Mouse (Mus musculus): ENCODE data around the gene Tnrc6c. TPM values are rescaled to one million over a fixed set of nuclear protein-coding genes. Genes with fewer than 3 reads are reported as not detected.

Tnrc6c gene
- polyA plus RNA-seq, 1 experiment from 2014 or later, result 14.1 TPM

DNA sequence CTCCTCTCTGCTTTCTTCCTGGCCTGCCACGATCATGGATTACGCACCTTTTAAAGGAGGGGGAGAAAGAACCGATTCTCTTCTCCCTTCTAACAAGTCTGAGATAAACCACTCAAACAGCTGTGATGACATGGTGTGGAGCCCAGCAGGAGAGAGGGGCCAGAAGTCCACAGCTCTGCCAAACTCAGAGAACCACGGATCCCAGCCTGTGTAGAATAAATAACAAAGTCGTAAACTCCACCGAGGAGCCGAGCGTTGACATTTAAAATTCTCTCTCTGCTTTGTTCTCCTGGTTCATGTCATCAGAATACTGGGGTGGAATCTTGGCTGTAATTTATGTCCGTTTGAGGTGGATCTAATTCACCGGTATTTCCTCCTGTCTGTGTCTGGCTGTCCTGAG, 34.5 kb upstream of the Tnrc6c start:
- Histone ChIP-seq H3K4me3 (no peak overlapping the region), H3K27me3 (ENCODE audit: low read depth, poor library complexity, severe bottlenecking) (peaks cover 54% of the 10 kb centered on the region), H3K9me3 (replicated peaks) (no peaks in the 10 kb centered on the region), H3K27ac (0 out of 2 replicates have a peak overlapping the region, but pooled peaks have one; percentile 21), H3K36me3 (no peaks in the 10 kb centered on the region), H3K4me1 (peaks cover 48% of the 10 kb centered on the region)
- DNase-seq (ENCODE audit: low spot score), result no peak
- 25% methylated on average over 10 of the region's 10 CpGs for WGBS

DNA sequence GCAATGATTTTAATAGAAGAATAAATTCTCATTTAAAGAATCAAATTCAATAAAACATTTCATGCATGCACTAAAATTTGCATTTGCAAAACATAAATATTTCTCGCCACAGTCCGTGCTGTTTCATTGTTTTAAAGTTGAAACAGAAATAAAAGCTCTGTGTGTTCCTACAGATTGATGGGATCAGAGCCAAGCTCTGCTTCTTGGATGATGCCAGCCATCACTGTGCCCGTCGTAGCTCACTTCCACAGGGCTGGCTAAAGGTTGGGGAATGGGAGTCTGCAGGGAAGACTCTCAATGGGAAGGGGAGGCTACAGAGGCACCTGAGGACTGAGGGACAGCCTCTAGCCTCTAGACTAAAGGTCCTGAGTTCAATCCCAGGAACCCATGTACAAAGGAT, 28.9 kb upstream of the Tnrc6c start:
- 89% methylated on average over 4 of the region's 4 CpGs for WGBS
- Histone ChIP-seq H3K4me1 (peaks cover 27% of the 10 kb centered on the region), H3K27ac (no peak overlapping the region), H3K36me3 (no peaks in the 10 kb centered on the region), H3K4me3 (no peak overlapping the region), H3K27me3 (ENCODE audit: low read depth, poor library complexity, severe bottlenecking) (peaks cover 50% of the 10 kb centered on the region), H3K9me3 (replicated peaks) (no peaks in the 10 kb centered on the region)
- no peak for DNase-seq (ENCODE audit: low spot score)

DNA sequence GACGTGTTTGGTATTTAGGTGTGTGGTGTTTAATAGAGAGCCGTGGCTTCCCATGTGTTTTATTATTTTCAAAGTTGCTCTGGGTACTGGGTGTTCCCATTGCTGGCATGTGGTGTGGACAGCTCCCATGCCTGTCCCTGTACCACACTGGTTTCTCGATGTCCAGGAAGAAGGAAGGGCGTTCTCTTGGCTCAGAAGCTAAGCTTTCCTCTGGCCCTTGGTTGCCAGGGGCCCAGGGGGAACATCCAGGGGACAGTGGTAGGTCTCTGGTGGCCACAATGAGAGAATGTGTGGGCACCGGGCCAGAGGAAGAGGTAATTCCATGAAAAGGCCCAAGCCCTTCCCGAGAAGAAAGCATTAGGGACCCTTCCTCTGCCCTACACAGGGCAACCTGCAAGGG, 27.5 kb upstream of the Tnrc6c start:
- H3K4me1 ChIP-seq, result peaks cover 24% of the 10 kb centered on the region
- H3K36me3 ChIP-seq, result no peaks in the 10 kb centered on the region
- H3K27me3 ChIP-seq (ENCODE audit: low read depth, poor library complexity, severe bottlenecking), result peaks cover 51% of the 10 kb centered on the region
- DNase-seq (ENCODE audit: low spot score), result no peak
- no peaks in the 10 kb centered on the region for H3K9me3 ChIP-seq (replicated peaks)
- WGBS, result 68% methylated on average over 6 of the region's 6 CpGs
- H3K27ac ChIP-seq, result no peak overlapping the region
- H3K4me3 ChIP-seq, result no peak overlapping the region

DNA sequence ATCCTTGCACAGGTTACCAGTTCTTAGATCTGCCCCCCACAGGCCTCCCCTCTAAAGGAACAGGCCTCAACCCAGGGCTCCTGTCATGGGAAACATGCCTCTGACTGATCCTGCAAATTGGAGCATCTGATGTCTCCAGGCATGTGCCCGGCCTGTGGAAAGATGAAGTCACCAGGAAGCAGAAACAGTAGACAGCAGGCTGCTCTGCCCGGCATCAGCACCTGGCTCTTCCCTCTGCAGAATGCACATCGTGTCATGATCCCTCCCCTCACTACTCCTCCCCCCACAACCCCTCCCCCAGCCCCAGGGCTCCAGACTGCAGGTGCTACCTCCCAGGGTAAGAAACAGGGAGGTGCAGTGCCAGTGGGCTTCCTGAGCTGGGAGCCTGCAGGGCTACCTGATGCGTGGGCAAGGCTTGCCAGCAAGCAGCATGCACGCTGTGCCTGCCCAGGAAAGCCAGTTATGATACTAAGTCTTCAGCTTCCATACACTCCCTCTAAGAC, 27.0 kb upstream of the Tnrc6c start:
- Histone ChIP-seq H3K27me3 (ENCODE audit: low read depth, poor library complexity, severe bottlenecking) (peaks cover 51% of the 10 kb centered on the region), H3K27ac (no peak overlapping the region), H3K4me1 (peaks cover 24% of the 10 kb centered on the region), H3K36me3 (no peaks in the 10 kb centered on the region), H3K4me3 (no peak overlapping the region), H3K9me3 (replicated peaks) (no peaks in the 10 kb centered on the region)
- no peak for DNase-seq (ENCODE audit: low spot score)
- WGBS, result 14% methylated on average over 5 of the region's 5 CpGs

DNA sequence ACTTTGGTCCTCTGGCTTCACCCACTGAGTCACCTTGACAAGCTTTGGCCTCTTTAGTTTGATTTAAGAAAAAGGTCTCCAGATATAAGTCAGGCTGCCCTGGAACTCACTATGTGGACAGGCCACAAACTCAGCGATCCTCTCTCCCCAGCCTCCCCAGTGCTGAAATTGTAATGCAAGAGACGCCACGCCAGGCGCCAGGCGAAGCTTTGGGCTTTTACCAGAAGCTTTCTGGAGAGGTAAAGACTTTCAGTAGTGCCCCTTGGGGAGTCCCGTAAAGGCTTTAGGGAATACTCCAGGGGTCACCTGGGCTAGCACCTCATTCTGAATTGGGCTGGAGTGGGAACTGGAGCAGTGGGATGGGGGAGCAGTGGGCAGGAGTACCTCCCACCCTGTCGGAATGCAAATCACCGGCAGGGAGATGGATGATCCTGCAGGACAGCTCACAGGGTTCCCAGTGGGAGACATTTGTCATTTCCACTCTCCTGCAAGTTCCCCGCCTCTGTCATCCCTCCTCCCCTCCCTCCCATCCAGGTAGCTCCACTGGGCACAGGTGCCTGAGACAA, 26.3 kb upstream of the Tnrc6c start:
- H3K36me3 ChIP-seq, result no peaks in the 10 kb centered on the region
- H3K4me1 ChIP-seq, result peaks cover 24% of the 10 kb centered on the region
- no peaks in the 10 kb centered on the region for H3K9me3 ChIP-seq (replicated peaks)
- H3K4me3 ChIP-seq, result peak overlapping the region; percentile 15; the same call in 1 of the 2 replicates
- peaks cover 51% of the 10 kb centered on the region for H3K27me3 ChIP-seq (ENCODE audit: low read depth, poor library complexity, severe bottlenecking)
- 11% methylated on average over 9 of the region's 9 CpGs for WGBS
- DNase-seq (ENCODE audit: low spot score), result no peak
- peak overlapping the region; percentile 54 for H3K27ac ChIP-seq

DNA sequence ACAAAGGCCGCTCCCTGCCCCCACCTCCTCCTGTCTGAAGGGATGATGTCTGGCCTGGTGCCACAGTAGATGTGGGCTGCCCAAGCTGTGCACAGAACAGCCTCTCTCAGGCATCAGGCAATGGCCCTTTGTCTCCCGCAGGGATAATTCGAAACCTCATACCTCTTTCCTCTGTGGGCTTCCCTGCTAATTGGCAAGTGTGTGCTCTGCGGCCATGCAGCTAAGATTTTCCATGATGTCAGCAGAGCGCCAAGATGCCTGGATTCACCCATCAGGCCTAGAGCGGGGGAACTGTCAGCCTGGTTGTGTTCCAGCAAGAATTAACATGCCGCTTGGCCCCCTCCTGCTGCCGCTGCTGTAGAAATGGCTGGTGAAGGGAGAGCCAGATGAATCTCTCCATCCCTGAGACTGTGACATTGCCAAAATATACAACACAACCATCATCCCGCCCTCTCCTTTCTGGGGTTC, 25.7 kb upstream of the Tnrc6c start:
- WGBS, result 9% methylated on average over 9 of the region's 9 CpGs
- no peaks in the 10 kb centered on the region for H3K36me3 ChIP-seq
- peaks cover 54% of the 10 kb centered on the region for H3K27me3 ChIP-seq (ENCODE audit: low read depth, poor library complexity, severe bottlenecking)
- peaks cover 24% of the 10 kb centered on the region for H3K4me1 ChIP-seq
- peak overlapping the region; percentile 54 for H3K27ac ChIP-seq
- H3K4me3 ChIP-seq, result peak overlapping the region; percentile 15; the same call in 1 of the 2 replicates
- H3K9me3 ChIP-seq (replicated peaks), result no peaks in the 10 kb centered on the region
- DNase-seq (ENCODE audit: low spot score), result peak; percentile 50

DNA sequence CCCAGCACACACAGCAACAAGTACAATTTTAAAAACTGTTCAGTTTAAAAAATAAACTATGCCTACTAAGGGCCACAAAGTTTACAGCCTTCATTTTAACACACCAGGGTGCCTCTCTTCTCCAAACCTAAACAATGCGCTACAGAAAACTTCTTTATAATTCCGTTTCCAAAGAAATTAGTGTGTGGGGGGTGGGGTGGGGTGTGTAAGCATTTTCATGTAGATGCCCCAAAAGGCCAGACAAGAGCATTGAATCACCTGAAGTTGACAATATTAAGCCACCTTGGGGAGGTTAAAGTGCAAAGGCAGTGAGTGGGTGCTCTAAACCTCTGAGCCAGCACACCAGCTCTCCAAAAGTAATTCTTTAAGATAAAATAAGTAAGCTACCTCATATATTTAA, 24.2 kb upstream of the Tnrc6c start:
- H3K27me3 ChIP-seq (ENCODE audit: low read depth, poor library complexity, severe bottlenecking), result peaks cover 54% of the 10 kb centered on the region

DNA sequence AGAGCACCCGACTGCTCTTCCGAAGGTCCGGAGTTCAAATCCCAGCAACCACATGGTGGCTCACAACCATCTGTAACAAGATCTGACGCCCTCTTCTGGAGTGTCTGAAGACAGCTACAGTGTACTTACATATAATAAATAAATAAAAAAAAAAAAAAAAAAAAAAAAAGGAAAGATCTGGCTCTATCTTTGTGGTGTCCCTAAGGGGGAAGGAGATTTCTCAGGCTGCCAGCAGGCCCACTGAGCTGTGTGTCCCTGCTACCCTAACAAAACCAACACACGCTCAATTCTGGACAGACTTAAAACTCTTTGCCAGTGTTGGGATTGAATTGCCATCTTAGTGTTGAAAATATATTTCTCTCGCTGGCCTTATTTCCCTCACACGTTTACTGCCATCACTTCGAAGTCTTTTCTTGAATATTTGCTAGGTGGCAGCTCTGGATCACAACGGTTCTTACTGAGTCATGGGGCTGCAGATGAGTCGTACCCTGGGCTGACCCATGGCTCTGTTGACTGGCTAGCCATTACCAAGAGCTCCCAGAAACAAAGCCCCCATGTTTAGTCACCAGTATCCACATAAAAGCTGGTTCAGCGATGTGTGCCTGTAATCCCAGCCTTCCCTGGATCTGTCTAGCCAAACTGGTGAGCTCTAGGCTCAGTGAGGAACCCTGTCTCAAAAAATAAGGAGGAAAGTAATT, 23.1 kb upstream of the Tnrc6c start:
- Histone ChIP-seq H3K4me1 (peaks cover 26% of the 10 kb centered on the region), H3K36me3 (no peaks in the 10 kb centered on the region), H3K27me3 (ENCODE audit: low read depth, poor library complexity, severe bottlenecking) (peaks cover 46% of the 10 kb centered on the region), H3K9me3 (replicated peaks) (no peaks in the 10 kb centered on the region), H3K27ac (no peak overlapping the region), H3K4me3 (no peak overlapping the region)
- DNase-seq (ENCODE audit: low spot score), result no peak
- 92% methylated on average over 10 of the region's 11 CpGs for WGBS

More for the DNA sequence above, 24.2 kb upstream of the Tnrc6c start:
- Histone ChIP-seq H3K27ac (no peak overlapping the region), H3K4me1 (peaks cover 24% of the 10 kb centered on the region), H3K9me3 (replicated peaks) (no peaks in the 10 kb centered on the region), H3K4me3 (no peak overlapping the region), H3K36me3 (no peaks in the 10 kb centered on the region)
- WGBS, result 79% methylated on average over 2 of the region's 2 CpGs
- DNase-seq (ENCODE audit: low spot score), result no peak

DNA sequence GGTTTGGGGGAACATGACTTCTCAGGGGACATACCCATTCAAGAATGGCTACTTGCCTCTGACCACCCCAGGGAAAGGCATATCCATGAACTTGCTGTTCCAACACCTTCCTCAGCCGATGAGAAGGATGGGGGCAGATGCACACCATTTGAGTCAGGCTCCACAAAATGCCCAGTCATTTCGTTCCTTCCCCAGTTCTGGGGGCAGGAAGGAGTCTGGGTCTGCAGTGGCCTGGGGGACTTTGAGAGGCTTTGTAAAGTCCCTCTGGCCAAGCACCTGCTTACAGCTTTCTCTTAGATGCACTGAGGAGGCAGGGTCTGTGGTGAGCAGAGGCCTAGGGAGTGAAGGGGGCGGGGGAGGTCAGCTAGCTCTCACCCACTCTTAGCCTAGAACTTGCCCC, 20.8 kb upstream of the Tnrc6c start:
- Histone ChIP-seq H3K9me3 (replicated peaks) (no peaks in the 10 kb centered on the region), H3K36me3 (no peaks in the 10 kb centered on the region), H3K27me3 (ENCODE audit: low read depth, poor library complexity, severe bottlenecking) (peaks cover 24% of the 10 kb centered on the region), H3K4me1 (peaks cover 20% of the 10 kb centered on the region), H3K27ac (no peak overlapping the region), H3K4me3 (no peak overlapping the region)
- 87% methylated on average over 3 of the region's 3 CpGs for WGBS
- DNase-seq (ENCODE audit: low spot score), result no peak

DNA sequence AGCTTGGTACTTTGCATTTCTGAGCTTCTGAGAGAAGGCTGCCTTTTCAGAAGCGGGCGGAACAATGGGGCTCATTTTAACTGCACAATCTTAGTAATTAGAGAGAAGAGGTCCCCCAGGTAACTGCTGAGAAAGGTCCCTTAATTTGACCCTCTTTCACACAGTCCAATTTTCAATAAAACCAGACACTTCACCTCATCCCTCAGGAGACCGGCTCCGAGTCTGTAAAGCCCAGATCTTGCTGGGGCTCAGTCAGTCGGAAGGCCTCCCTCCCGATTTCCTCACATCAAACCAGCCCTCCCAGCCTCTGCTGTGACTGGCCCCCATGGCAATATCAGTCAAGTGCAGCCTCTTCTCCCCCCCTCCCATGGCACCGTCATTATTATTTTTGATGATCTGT, 15.7 kb upstream of the Tnrc6c start:
- no peak overlapping the region for H3K27ac ChIP-seq
- H3K4me1 ChIP-seq, result peaks cover 30% of the 10 kb centered on the region
- WGBS, result 56% methylated on average over 7 of the region's 7 CpGs
- no peaks in the 10 kb centered on the region for H3K36me3 ChIP-seq
- no peaks in the 10 kb centered on the region for H3K9me3 ChIP-seq (replicated peaks)
- H3K27me3 ChIP-seq (ENCODE audit: low read depth, poor library complexity, severe bottlenecking), result peaks cover 3% of the 10 kb centered on the region; the same call in 1 of the 2 replicates
- no peak for DNase-seq (ENCODE audit: low spot score)
- H3K4me3 ChIP-seq, result no peak overlapping the region

DNA sequence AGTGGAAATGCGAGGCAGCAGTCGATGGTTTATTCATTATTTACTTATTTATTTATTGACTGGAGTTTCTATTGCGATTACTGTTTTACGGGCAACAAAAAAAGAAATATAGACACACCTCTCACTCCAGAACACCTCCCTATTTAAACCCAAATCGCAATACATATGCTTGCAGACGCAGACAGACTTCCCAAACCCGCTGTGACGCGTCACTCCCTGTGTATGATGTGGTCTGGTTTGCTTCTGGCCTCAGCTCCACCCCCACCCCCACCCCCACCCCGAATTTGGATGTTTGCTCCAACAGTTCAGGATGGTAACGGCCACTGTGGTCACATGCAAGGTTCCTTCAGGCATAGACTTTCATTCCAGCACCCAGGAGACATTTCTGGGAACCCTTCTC, 15.3 kb upstream of the Tnrc6c start:
- no peak for DNase-seq (ENCODE audit: low spot score)
- Histone ChIP-seq H3K4me1 (peaks cover 30% of the 10 kb centered on the region), H3K27ac (0 out of 2 replicates have a peak overlapping the region, but pooled peaks have one; percentile 42), H3K9me3 (replicated peaks) (no peaks in the 10 kb centered on the region), H3K4me3 (no peak overlapping the region), H3K27me3 (ENCODE audit: low read depth, poor library complexity, severe bottlenecking) (peaks cover 3% of the 10 kb centered on the region; the same call in 1 of the 2 replicates), H3K36me3 (no peaks in the 10 kb centered on the region)
- WGBS, result 62% methylated on average over 11 of the region's 11 CpGs

DNA sequence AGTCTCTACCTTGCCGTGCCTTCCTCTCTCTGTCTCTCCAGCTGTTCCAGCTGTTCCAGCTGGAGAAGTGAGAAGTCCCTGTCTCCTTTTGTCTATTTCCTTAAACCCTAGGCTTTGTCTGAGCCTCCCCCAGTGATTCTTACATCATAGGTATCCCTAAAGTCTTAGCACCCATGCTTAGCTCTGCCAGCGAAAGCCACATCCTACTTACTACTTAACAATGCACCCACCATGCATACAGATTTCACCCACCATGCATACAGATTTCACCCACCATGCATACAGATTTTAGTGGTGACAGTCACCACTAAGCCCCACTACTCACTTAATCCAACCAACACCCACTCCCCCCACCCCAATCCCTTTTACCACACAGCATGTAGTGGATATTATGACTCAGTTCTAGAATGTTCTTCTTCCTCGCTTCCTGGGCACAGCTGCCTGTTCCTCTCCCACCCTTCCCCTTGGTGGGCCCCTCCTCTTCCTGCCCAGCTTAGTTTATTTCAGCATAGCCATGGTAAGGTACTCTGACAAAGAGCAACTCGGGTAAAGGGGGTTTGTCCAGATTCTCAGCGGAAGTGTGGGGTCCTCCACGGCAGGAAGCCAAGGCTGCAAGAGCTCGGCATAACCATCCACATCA, 14.6 kb upstream of the Tnrc6c start:
- Histone ChIP-seq H3K27me3 (ENCODE audit: low read depth, poor library complexity, severe bottlenecking) (peaks cover 3% of the 10 kb centered on the region; the same call in 1 of the 2 replicates), H3K4me3 (no peak overlapping the region), H3K27ac (0 out of 2 replicates have a peak overlapping the region, but pooled peaks have one; percentile 42), H3K4me1 (peaks cover 30% of the 10 kb centered on the region), H3K9me3 (replicated peaks) (no peaks in the 10 kb centered on the region), H3K36me3 (no peaks in the 10 kb centered on the region)
- 82% methylated on average over 7 of the region's 7 CpGs for WGBS
- no peak for DNase-seq (ENCODE audit: low spot score)

DNA sequence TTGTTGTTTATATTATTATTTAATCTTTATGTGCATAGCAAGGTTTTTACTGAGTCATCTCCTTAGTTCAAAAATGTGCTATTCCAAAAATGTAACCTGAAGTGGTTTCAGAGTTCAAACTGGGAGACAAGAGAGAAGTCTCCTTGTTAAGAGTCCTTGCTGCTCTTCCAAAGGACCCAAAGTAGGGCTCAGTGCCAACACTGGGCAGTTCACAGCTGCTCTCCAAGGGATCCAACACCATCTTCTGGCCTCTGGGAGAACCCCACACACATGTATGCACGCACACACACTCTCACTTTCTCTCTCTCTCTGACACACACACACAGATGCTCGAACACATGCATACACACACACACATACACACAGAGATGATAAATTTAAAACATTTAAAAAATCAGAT, 11.9 kb upstream of the Tnrc6c start:
- 86% methylated on average over 2 of the region's 2 CpGs for WGBS
- Histone ChIP-seq H3K27me3 (ENCODE audit: low read depth, poor library complexity, severe bottlenecking) (peaks cover 3% of the 10 kb centered on the region; the same call in 1 of the 2 replicates), H3K27ac (no peak overlapping the region), H3K4me1 (peaks cover 19% of the 10 kb centered on the region), H3K36me3 (no peaks in the 10 kb centered on the region), H3K9me3 (replicated peaks) (no peaks in the 10 kb centered on the region), H3K4me3 (no peak overlapping the region)
- no peak for DNase-seq (ENCODE audit: low spot score)

All from limb, embryonic 10.5 days (tissue).